Mouse (Mus musculus): ENCODE measurements at regions not wholly inside any gene's neighbourhood (a gene's known extent, or its start where the extent isn't known, plus 50 kb on each side); places are given as distances from the start of the nearest gene placed in this dataset.

- no peak for ATAC-seq (ENCODE audit: extremely low read depth, insufficient number of reproducible peaks, low FRiP score, poor library complexity, severe bottlenecking)
Observed at GRCm38 (mm10) chr15:97467781-97468485, 220.8 kb upstream of the Amigo2 start.

- ATAC-seq (ENCODE audit: extremely low read depth, insufficient number of reproducible peaks, low FRiP score, poor library complexity, severe bottlenecking), result no peak
Observed at GRCm38 (mm10) chr15:97466906-97467465, 219.9 kb upstream of the Amigo2 start.

- no peak for ATAC-seq (ENCODE audit: extremely low read depth, insufficient number of reproducible peaks, low FRiP score, poor library complexity, severe bottlenecking)
Observed at GRCm38 (mm10) chr15:97466110-97466509, 219.0 kb upstream of the Amigo2 start.

- no peak for ATAC-seq (ENCODE audit: extremely low read depth, insufficient number of reproducible peaks, low FRiP score, poor library complexity, severe bottlenecking)
Observed at GRCm38 (mm10) chr15:97465366-97465765, 218.3 kb upstream of the Amigo2 start.

- no peak for ATAC-seq (ENCODE audit: extremely low read depth, insufficient number of reproducible peaks, low FRiP score, poor library complexity, severe bottlenecking)
Observed at GRCm38 (mm10) chr15:97464737-97465136, 217.7 kb upstream of the Amigo2 start.

- no peak for ATAC-seq (ENCODE audit: extremely low read depth, insufficient number of reproducible peaks, low FRiP score, poor library complexity, severe bottlenecking)
Observed at GRCm38 (mm10) chr15:97462587-97462986, 215.5 kb upstream of the Amigo2 start.

- no peak for ATAC-seq (ENCODE audit: extremely low read depth, insufficient number of reproducible peaks, low FRiP score, poor library complexity, severe bottlenecking)
Observed at GRCm38 (mm10) chr15:97462006-97462405, 214.9 kb upstream of the Amigo2 start.

- ATAC-seq (ENCODE audit: extremely low read depth, insufficient number of reproducible peaks, low FRiP score, poor library complexity, severe bottlenecking), result no peak
Observed at GRCm38 (mm10) chr15:97461060-97461459, 214.0 kb upstream of the Amigo2 start.

- ATAC-seq (ENCODE audit: extremely low read depth, insufficient number of reproducible peaks, low FRiP score, poor library complexity, severe bottlenecking), result no peak
Observed at GRCm38 (mm10) chr15:97460360-97460719, 213.3 kb upstream of the Amigo2 start.

GRCm38 (mm10) chr15:97459606-97460359 lies 212.7 kb upstream of the Amigo2 start:
- ATAC-seq (ENCODE audit: extremely low read depth, insufficient number of reproducible peaks, low FRiP score, poor library complexity, severe bottlenecking), result no peak

- ATAC-seq (ENCODE audit: extremely low read depth, insufficient number of reproducible peaks, low FRiP score, poor library complexity, severe bottlenecking), result peak; percentile 79
Observed at GRCm38 (mm10) chr15:97458748-97459221, 211.7 kb upstream of the Amigo2 start.

- ATAC-seq (ENCODE audit: extremely low read depth, insufficient number of reproducible peaks, low FRiP score, poor library complexity, severe bottlenecking), result peak; percentile 64
Observed at GRCm38 (mm10) chr15:97458139-97458747, 211.2 kb upstream of the Amigo2 start.

GRCm38 (mm10) chr15:97457468-97457867 lies 210.4 kb upstream of the Amigo2 start:
- no peak for ATAC-seq (ENCODE audit: extremely low read depth, insufficient number of reproducible peaks, low FRiP score, poor library complexity, severe bottlenecking)

GRCm38 (mm10) chr15:97456991-97457390 lies 209.9 kb upstream of the Amigo2 start:
- ATAC-seq (ENCODE audit: extremely low read depth, insufficient number of reproducible peaks, low FRiP score, poor library complexity, severe bottlenecking), result no peak

- no peak for ATAC-seq (ENCODE audit: extremely low read depth, insufficient number of reproducible peaks, low FRiP score, poor library complexity, severe bottlenecking)
Observed at GRCm38 (mm10) chr15:97455672-97456071, 208.6 kb upstream of the Amigo2 start.

GRCm38 (mm10) chr15:97449724-97450123 lies 202.6 kb upstream of the Amigo2 start:
- ATAC-seq (ENCODE audit: extremely low read depth, insufficient number of reproducible peaks, low FRiP score, poor library complexity, severe bottlenecking), result no peak

GRCm38 (mm10) chr15:97449001-97449400 lies 201.9 kb upstream of the Amigo2 start:
- ATAC-seq (ENCODE audit: extremely low read depth, insufficient number of reproducible peaks, low FRiP score, poor library complexity, severe bottlenecking), result no peak

- no peak for ATAC-seq (ENCODE audit: extremely low read depth, insufficient number of reproducible peaks, low FRiP score, poor library complexity, severe bottlenecking)
Observed at GRCm38 (mm10) chr15:97448243-97448880, 201.3 kb upstream of the Amigo2 start.

- no peak for ATAC-seq (ENCODE audit: extremely low read depth, insufficient number of reproducible peaks, low FRiP score, poor library complexity, severe bottlenecking)
Observed at GRCm38 (mm10) chr15:97446181-97446580, 199.1 kb upstream of the Amigo2 start.
